Mouse (Mus musculus): Measurements from ENCODE around the gene Igsf9. TPM values are rescaled to one million over a fixed set of nuclear protein-coding genes. Genes with fewer than 3 reads are reported as not detected.

Igsf9 gene
- total and polyA plus RNA-seq, 3 experiments, result 0.12 to 0.38 TPM; not detected in 1

DNA sequence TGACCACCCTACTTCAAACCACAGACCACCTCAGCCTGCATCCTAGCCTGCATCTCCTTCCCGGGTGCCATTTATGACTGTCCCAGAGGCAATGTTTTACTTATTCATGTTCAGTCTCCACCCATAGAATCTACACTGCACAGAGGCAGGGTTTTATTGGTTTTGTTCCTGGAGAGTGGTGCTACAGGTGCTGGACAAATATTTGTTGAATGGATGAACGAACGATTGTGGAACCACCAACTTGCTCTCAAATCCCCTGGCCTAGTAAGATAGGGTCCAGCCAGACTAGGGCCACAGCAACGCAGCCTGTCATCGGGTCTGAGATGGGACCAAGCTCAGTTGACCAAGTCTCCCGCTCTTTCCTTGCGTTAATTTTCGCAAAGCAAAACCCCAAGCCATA, 28.4 kb downstream of the Igsf9 start:
- H3K36me3 ChIP-seq (ENCODE audit: control insufficient read depth in 1 of 2, insufficient read depth in 2 of 2, low read length in 2 of 2), result peaks cover 0 to 28% of the 10 kb centered on the region in 2 experiments; a peak in 2 of 4 replicates
- DNase-seq (ENCODE audit: low read depth, low spot score), result no peak
- H3K9ac ChIP-seq (ENCODE audit: control insufficient read depth, low read depth, low read length, poor library complexity, severe bottlenecking), result no peak overlapping the region
- peaks cover 11 to 40% of the 10 kb centered on the region in 2 experiments for H3K4me1 ChIP-seq (ENCODE audit: control insufficient read depth in 1 of 2, insufficient read depth in 2 of 2, low read length in 2 of 2)
- H3K27me3 ChIP-seq (ENCODE audit: control insufficient read depth in 1 of 2, insufficient read depth in 2 of 2, low read length in 2 of 2), result no peaks in the 10 kb centered on the region
- H3K9me3 ChIP-seq (replicated peaks; ENCODE audit: insufficient read depth, low read length), result no peaks in the 10 kb centered on the region
- no peak overlapping the region for H3K27ac ChIP-seq (ENCODE audit: control insufficient read depth, low read depth, low read length)
- TF ChIP-seq KAT2A (conservative IDR thresholded peaks at IDR 0.05; ENCODE audit: low read depth, low read length), result no peak
- TF ChIP-seq ZMIZ1 (IDR thresholded peaks at IDR 0.05; ENCODE audit: low read depth, low read length), result no peak
- no peak for TF ChIP-seq GABPA (IDR thresholded peaks at IDR 0.05; ENCODE audit: low read depth, low read length)
- no peak for TF ChIP-seq USF1 (IDR thresholded peaks at IDR 0.05; ENCODE audit: low read depth, low read length)
- no peak for TF ChIP-seq POLR2AphosphoS2 (IDR thresholded peaks at IDR 0.05; ENCODE audit: low read length)
- TF ChIP-seq JUND (IDR thresholded peaks at IDR 0.05; ENCODE audit: low read depth, low read length), result no peak
- TF ChIP-seq SMC3 (IDR thresholded peaks at IDR 0.05; ENCODE audit: low read depth, low read length), result no peak
- TF ChIP-seq RAD21 (IDR thresholded peaks at IDR 0.05; ENCODE audit: low read depth, low read length), result no peak
- no peak for TF ChIP-seq CHD1 (IDR thresholded peaks at IDR 0.05; ENCODE audit: low read depth, low read length)
- no peak for TF ChIP-seq CTCF (IDR thresholded peaks at IDR 0.05 in 2 of 3, conservative IDR thresholded peaks at IDR 0.05 in 1 of 3; ENCODE audit: control insufficient read depth in 1 of 3, insufficient read depth in 1 of 3, low read depth in 2 of 3, low read length in 3 of 3, poor library complexity in 1 of 3, severe bottlenecking in 1 of 3)
- TF ChIP-seq USF2 (IDR thresholded peaks at IDR 0.05; ENCODE audit: borderline replicate concordance in 1 of 2, insufficient read depth in 1 of 2, low read depth in 1 of 2, low read length in 2 of 2), result no peak
- no peak for TF ChIP-seq ZC3H11A (IDR thresholded peaks at IDR 0.05; ENCODE audit: low read depth, low read length)
- TF ChIP-seq UBTF (IDR thresholded peaks at IDR 0.05; ENCODE audit: borderline replicate concordance, insufficient read depth, low read depth, low read length), result no peak
- no peak overlapping the region for H3K4me3 ChIP-seq (ENCODE audit: control insufficient read depth in 1 of 2, insufficient read depth in 1 of 2, low read depth in 2 of 2, low read length in 2 of 2)
- no peaks in the 10 kb centered on the region; the same call in 1 of the 2 replicates for H3K79me2 ChIP-seq (ENCODE audit: control insufficient read depth, insufficient read depth, low read length, poor library complexity)

DNA sequence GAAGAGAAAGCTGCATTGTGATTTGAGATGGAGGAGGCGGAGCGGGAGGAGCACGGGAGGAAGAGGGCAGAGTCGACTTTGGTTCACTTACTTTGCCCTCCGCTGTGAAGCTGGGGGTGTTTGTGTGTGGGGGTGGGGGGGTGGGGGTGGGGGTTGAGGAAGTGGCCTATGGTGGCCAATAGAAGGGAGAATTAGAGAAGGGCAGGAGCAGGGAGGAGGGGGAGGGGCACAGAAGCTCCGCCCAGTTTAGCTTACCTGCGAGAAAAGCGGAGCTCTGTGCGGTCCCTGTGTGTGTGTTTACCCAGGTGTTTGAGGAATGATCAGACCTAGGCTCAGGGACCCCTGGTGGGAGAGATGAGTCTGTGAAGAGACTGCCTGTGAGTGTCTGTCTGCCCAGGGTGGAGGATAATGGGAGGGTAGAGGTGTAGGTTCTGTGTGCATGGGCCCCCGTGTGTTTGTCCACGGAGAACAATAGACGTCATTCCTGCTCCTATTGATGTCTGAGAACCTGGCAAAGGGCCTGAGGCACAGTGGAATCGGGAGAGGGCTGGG, 28.9 kb downstream of the Igsf9 start:
- TF ChIP-seq MAZ (IDR thresholded peaks at IDR 0.05; ENCODE audit: low read depth, low read length), result no peak
- no peak for TF ChIP-seq MAFK (IDR thresholded peaks at IDR 0.05; ENCODE audit: borderline replicate concordance, low read depth, low read length)
- H3K36me3 ChIP-seq (ENCODE audit: control insufficient read depth in 1 of 2, insufficient read depth in 2 of 2, low read length in 2 of 2), result peaks cover 0 to 31% of the 10 kb centered on the region in 2 experiments; a peak in 2 of 4 replicates
- H3K79me2 ChIP-seq (ENCODE audit: control insufficient read depth, insufficient read depth, low read length, poor library complexity), result no peaks in the 10 kb centered on the region; the same call in 1 of the 2 replicates
- DNase-seq (ENCODE audit: low read depth, low spot score), result no peak
- no peaks in the 10 kb centered on the region for H3K9me3 ChIP-seq (replicated peaks; ENCODE audit: insufficient read depth, low read length)
- peaks cover 13 to 45% of the 10 kb centered on the region in 2 experiments for H3K4me1 ChIP-seq (ENCODE audit: control insufficient read depth in 1 of 2, insufficient read depth in 2 of 2, low read length in 2 of 2)
- H3K9ac ChIP-seq (ENCODE audit: control insufficient read depth, low read depth, low read length, poor library complexity, severe bottlenecking), result no peak overlapping the region
- no peak overlapping the region for H3K4me3 ChIP-seq (ENCODE audit: control insufficient read depth in 1 of 2, insufficient read depth in 1 of 2, low read depth in 2 of 2, low read length in 2 of 2)
- H3K27ac ChIP-seq (ENCODE audit: control insufficient read depth, low read depth, low read length), result no peak overlapping the region
- H3K27me3 ChIP-seq (ENCODE audit: control insufficient read depth in 1 of 2, insufficient read depth in 2 of 2, low read length in 2 of 2), result no peaks in the 10 kb centered on the region
